Mouse (Mus musculus) bone marrow, adult 2 months (tissue): ENCODE results near the gene Sel1l3.

Source experiments
- CTCF ChIP-seq: fragments of 200-500 bp; IDR thresholded peaks from 2 replicates; pipeline ENCODE4 v1.5.1; 2011; ENCODE audit warnings: low read length, control low read depth; ENCODE audit not compliant: control insufficient read depth, insufficient read depth
- POLR2A ChIP-seq: fragments of 200-500 bp; IDR thresholded peaks from 2 replicates; pipeline ENCODE4 v1.6.1; 2011; ENCODE audit warnings: low read depth, mild to moderate bottlenecking, control low read depth, low read length, borderline replicate concordance; ENCODE audit not compliant: control insufficient read depth

GRCm38 (mm10) chr5:53154501-53154900, 59.2 kb downstream of the Sel1l3 start:
- TF ChIP-seq CTCF (no peak), POLR2A (no peak)
